In genomic region chr4:119381471-119382190, GRCm38 (mm10) we compare ENCODE assay signal across 28 mouse cellular contexts. TPM values are rescaled to one million over a fixed set of nuclear protein-coding genes. Genes with fewer than 3 reads are reported as not detected.
A peak's percentile ranks its signal among the peaks of the same experiment; 100 is the strongest.
DNase-seq lines count a peak whose midpoint lies in the region; ATAC-seq and TF ChIP-seq lines count a peak whose summit lies in the region.
"Had no signal": no experiment of that assay in that cellular context is flagged by ENCODE, and none has a peak within 500 bp of the region (broad histone marks: within the 10 kb centered on the region; RNA-seq: fewer than 3 reads in every experiment).

No protein-coding gene starts in this region.

- no peaks in the 10 kb centered on the region for H3K79me2 ChIP-seq in CH12.LX (replicated peaks; ENCODE audit: control insufficient read depth, extremely low read depth, insufficient read depth, poor library complexity, severe bottlenecking)

- no peaks in the 10 kb centered on the region for H3K9me3 ChIP-seq in kidney, embryonic 16.5 days (ENCODE audit: low read length)
- H3K9me3 ChIP-seq in lung, embryonic 14.5 days (ENCODE audit: low read depth, low read length), result no peaks in the 10 kb centered on the region
- no peaks in the 10 kb centered on the region for H3K9me3 ChIP-seq in CH12.LX (replicated peaks; ENCODE audit: low read length)
- H3K9me3 ChIP-seq: hindbrain, embryonic 12.5 days; limb, embryonic 12.5 days; midbrain, embryonic 15.5 days; neural tube, embryonic 12.5 days had no signal

- no peak overlapping the region for H3K9ac ChIP-seq in kidney, embryonic 16.5 days (replicated peaks; ENCODE audit: low read length)
- H3K9ac ChIP-seq in lung, embryonic 14.5 days, result no peak overlapping the region
- no peak overlapping the region for H3K9ac ChIP-seq in CH12.LX (ENCODE audit: insufficient read depth, low read depth)
- H3K9ac ChIP-seq: hindbrain, embryonic 12.5 days; limb, embryonic 12.5 days; midbrain, embryonic 15.5 days; neural tube, embryonic 12.5 days had no signal

- H3K27me3 ChIP-seq in kidney, adult 2 months (replicated peaks; ENCODE audit: control insufficient read depth, insufficient read depth, low read length), result no peaks in the 10 kb centered on the region
- no peaks in the 10 kb centered on the region for H3K27me3 ChIP-seq in kidney, embryonic 16.5 days (ENCODE audit: insufficient read depth, low read length)
- H3K27me3 ChIP-seq in lung, embryonic 14.5 days (ENCODE audit: insufficient read depth, low read length), result no peaks in the 10 kb centered on the region
- peaks cover 2% of the 10 kb centered on the region for H3K27me3 ChIP-seq in CH12.LX (replicated peaks)
- H3K27me3 ChIP-seq: hindbrain, embryonic 12.5 days; limb, embryonic 12.5 days; midbrain, embryonic 15.5 days; neural tube, embryonic 12.5 days had no signal

- H3K36me3 ChIP-seq in kidney, adult 2 months (ENCODE audit: control insufficient read depth, insufficient read depth, low read length), result no peaks in the 10 kb centered on the region
- no peaks in the 10 kb centered on the region for H3K36me3 ChIP-seq in kidney, embryonic 16.5 days (ENCODE audit: insufficient read depth, low read length)
- no peaks in the 10 kb centered on the region for H3K36me3 ChIP-seq in lung, embryonic 14.5 days (ENCODE audit: insufficient read depth)
- no peaks in the 10 kb centered on the region for H3K36me3 ChIP-seq in CH12.LX (replicated peaks in 1 of 2; ENCODE audit: control insufficient read depth in 1 of 2, insufficient read depth in 1 of 2, low read length in 1 of 2)
- H3K36me3 ChIP-seq: hindbrain, embryonic 12.5 days; limb, embryonic 12.5 days; midbrain, embryonic 15.5 days; neural tube, embryonic 12.5 days had no signal

- H3K4me1 ChIP-seq in kidney, adult 2 months (ENCODE audit: control insufficient read depth, insufficient read depth, low read length), result peaks cover 5% of the 10 kb centered on the region; the same call in 1 of the 2 replicates
- H3K4me1 ChIP-seq in kidney, embryonic 16.5 days (ENCODE audit: insufficient read depth, low read length), result no peaks in the 10 kb centered on the region; the same call in 1 of the 2 replicates
- no peaks in the 10 kb centered on the region for H3K4me1 ChIP-seq in lung, embryonic 14.5 days (ENCODE audit: insufficient read depth)
- no peaks in the 10 kb centered on the region for H3K4me1 ChIP-seq in CH12.LX (ENCODE audit: control insufficient read depth in 1 of 2, insufficient read depth in 2 of 2)
- H3K4me1 ChIP-seq: hindbrain, embryonic 12.5 days; limb, embryonic 12.5 days; midbrain, embryonic 15.5 days; neural tube, embryonic 12.5 days had no signal

- no peak for TF ChIP-seq EP300 in CH12.LX (IDR thresholded peaks at IDR 0.05; ENCODE audit: low read length)

- no peak overlapping the region for H3K4me2 ChIP-seq in kidney, embryonic 16.5 days (replicated peaks; ENCODE audit: low read depth, low read length)
- no peak overlapping the region for H3K4me2 ChIP-seq in lung, embryonic 14.5 days
- H3K4me2 ChIP-seq in CH12.LX (ENCODE audit: insufficient read depth, low read depth, poor library complexity, severe bottlenecking), result no peak overlapping the region
- H3K4me2 ChIP-seq: hindbrain, embryonic 12.5 days; limb, embryonic 12.5 days; liver, embryonic 11.5 days; midbrain, embryonic 15.5 days; neural tube, embryonic 12.5 days had no signal

- TF ChIP-seq CTCF in kidney, adult 2 months (conservative IDR thresholded peaks at IDR 0.05; ENCODE audit: insufficient read depth, insufficient read length, low read depth, low read length), result no peak
- peak; percentile 12; the same call in 1 of the 2 replicates for TF ChIP-seq CTCF in lung, embryonic 14.5 days (IDR thresholded peaks at IDR 0.05; ENCODE audit: low read depth)
- TF ChIP-seq CTCF in CH12.LX (conservative IDR thresholded peaks at IDR 0.05 in 1 of 2, IDR thresholded peaks at IDR 0.05 in 1 of 2; ENCODE audit: low read depth in 2 of 2, low read length in 2 of 2), result peak in 1 of 2 experiments; percentile 19; a peak in 2 of 4 replicates

- H3K27ac ChIP-seq in kidney, adult 2 months (ENCODE audit: insufficient read depth, low read depth, low read length), result no peak overlapping the region
- no peak overlapping the region for H3K27ac ChIP-seq in kidney, embryonic 16.5 days (ENCODE audit: low read length)
- no peak overlapping the region for H3K27ac ChIP-seq in lung, embryonic 14.5 days (ENCODE audit: low read depth)
- H3K27ac ChIP-seq in CH12.LX (ENCODE audit: insufficient read depth, low read depth), result no peak overlapping the region
- H3K27ac ChIP-seq: heart, adult 2 months; hindbrain, embryonic 12.5 days; limb, embryonic 12.5 days; midbrain, embryonic 15.5 days; neural tube, embryonic 12.5 days had no signal

- dilution Hi-C loops in CH12.LX (cut with MboI; ENCODE audit: extremely low pct_ligation_motif_present, extremely low pct_unique_long_range_greater_than_20kb, low sequenced_read_pairs), result no loop called here

- TF ChIP-seq POLR2A in kidney, adult 2 months (IDR thresholded peaks at IDR 0.05; ENCODE audit: low read depth, low read length), result no peak
- TF ChIP-seq POLR2A in CH12.LX (IDR thresholded peaks at IDR 0.05; ENCODE audit: low read depth, low read length), result no peak

- WGBS in kidney, adult 2 months, result 48% methylated on average over 7 of the region's 7 CpGs
- WGBS in kidney, embryonic 16.5 days, result 70% methylated on average over 7 of the region's 7 CpGs
- WGBS in lung, embryonic 14.5 days, result 68% methylated on average over 7 of the region's 7 CpGs

- ATAC-seq in kidney, embryonic 16.5 days (ENCODE audit: low FRiP score, low TSS enrichment), result no peak
- ATAC-seq in lung, embryonic 14.5 days (ENCODE audit: insufficient read depth), result no peak
- ATAC-seq: CD4-positive, CD25-positive, alpha-beta regulatory T cell, adult 4 months; forebrain, embryonic 14.5 days; inflammation-experienced regulatory T-cells, adult 6 months; midbrain, embryonic 15.5 days had no signal

- peak; percentile 54 for DNase-seq in kidney, adult 2 months
- DNase-seq in lung, embryonic 14.5 days, result peak; percentile 19
- no peak for DNase-seq in lung, postnatal 36 days
- no peak for DNase-seq in CH12.LX (ENCODE audit: extremely low read depth)
- DNase-seq in kidney, postnatal 14 days, result peak; percentile 30
- no peak for DNase-seq in embryo, embryonic 10.5 days (ENCODE audit: low spot score)
- no peak for DNase-seq in gastrocnemius, postnatal 14 days
- DNase-seq: adrenal gland, adult 2 months; cerebellum, adult 11 months; gastrocnemius, postnatal 10 days; heart, adult 2 months; lung, adult 2 months; lung, postnatal 4 days; right cerebral cortex, postnatal 25 days; spleen, adult 18-20 months; thymus, postnatal 25 days had no signal

- in situ Hi-C loops in CH12.LX (cut with MboI; ENCODE audit: low pct_ligation_motif_present, low pct_unique_long_range_greater_than_20kb, low sequenced_read_pairs), result no loop called here

- intact Hi-C loops in gastrocnemius, postnatal 14 days (cut with DNase I; ENCODE audit: low total_unique reads), result no loop called here

- H3K4me3 ChIP-seq in kidney, adult 2 months (ENCODE audit: insufficient read depth, low read depth, low read length), result no peak overlapping the region
- no peak overlapping the region for H3K4me3 ChIP-seq in kidney, embryonic 16.5 days (ENCODE audit: low read length)
- H3K4me3 ChIP-seq in lung, embryonic 14.5 days (ENCODE audit: low read depth, low read length), result no peak overlapping the region
- H3K4me3 ChIP-seq in CH12.LX (replicated peaks in 1 of 3; ENCODE audit: low read depth in 2 of 3, low read length in 2 of 3, poor library complexity in 1 of 3), result no peak overlapping the region
- H3K4me3 ChIP-seq: heart, adult 2 months; hindbrain, embryonic 12.5 days; limb, embryonic 12.5 days; midbrain, embryonic 15.5 days; neural tube, embryonic 12.5 days had no signal

- no peak; the same call in none of the 2 replicates for TF ChIP-seq RAD21 in CH12.LX (IDR thresholded peaks at IDR 0.05; ENCODE audit: low read depth, low read length)

TF ChIP-seq in CH12.LX, 34 proteins besides CTCF, POLR2A, EP300 and RAD21:
- 0 out of 2 replicates have a peak, but pooled peaks have one; percentile 27 for TF ChIP-seq MYC (IDR thresholded peaks at IDR 0.05; ENCODE audit: low read depth, low read length)
- no peak for TF ChIP-seq MXI1 (IDR thresholded peaks at IDR 0.05; ENCODE audit: low read depth, low read length)
- TF ChIP-seq ZKSCAN1 (IDR thresholded peaks at IDR 0.05; ENCODE audit: borderline replicate concordance, low read depth, low read length), result no peak
- TF ChIP-seq CHD1 (IDR thresholded peaks at IDR 0.05; ENCODE audit: low read depth, low read length), result no peak
- TF ChIP-seq NELFE (IDR thresholded peaks at IDR 0.05; ENCODE audit: low read depth, low read length), result no peak

RNA-seq across cellular contexts. Expression of gene Ccdc30, which starts 33.7 kb away (rescaled TPM):
- polyA plus RNA-seq in kidney, adult 2 months (2012; rRNA removed), result 2.0 and 2.9 TPM in 2 replicates
- polyA plus RNA-seq in kidney, embryonic 16.5 days (2015; fragmentation: Nextera tagmentation; extraction: Ambion mirVana), result 7.5 TPM in 2 replicates
- polyA plus RNA-seq in lung, embryonic 14.5 days (2014; fragmentation: Nextera tagmentation; extraction: Ambion mirVana), result 2.5 and 3.8 TPM in 2 replicates
- 0.04 TPM in 1 of 2 replicates, not detected in the other for total RNA-seq in CH12.LX (2012; rRNA removed)
- not detected in 2 replicates for total RNA-seq in CH12.LX (2014; rRNA removed)
- not detected in 2 replicates for polyA plus RNA-seq in CH12.LX (2012; ENCODE audit: insufficient read length, low read depth)
- under 1 TPM in 1 of 2 experiments, not detected in 1; 0.33 TPM for total RNA-seq in gastrocnemius, postnatal 14 days (2021)

RNA-seq across cellular contexts. Expression of gene Ppcs, which starts 40.6 kb away (rescaled TPM):
- 27.8 and 28.5 TPM in 2 replicates for polyA plus RNA-seq in kidney, adult 2 months (2012; rRNA removed)
- 49.0 and 52.8 TPM in 2 replicates for polyA plus RNA-seq in kidney, embryonic 16.5 days (2015; fragmentation: Nextera tagmentation; extraction: Ambion mirVana)
- polyA plus RNA-seq in lung, embryonic 14.5 days (2014; fragmentation: Nextera tagmentation; extraction: Ambion mirVana), result 34.7 and 38.3 TPM in 2 replicates
- 14.7 and 20.1 TPM in 2 replicates for total RNA-seq in CH12.LX (2012; rRNA removed)
- total RNA-seq in CH12.LX (2014; rRNA removed), result 20.7 and 22.7 TPM in 2 replicates
- polyA plus RNA-seq in CH12.LX (2012; ENCODE audit: insufficient read length, low read depth), result 19.1 and 19.3 TPM in 2 replicates
- 1 to 10 TPM; 4.1 to 4.8 TPM for total RNA-seq in gastrocnemius, postnatal 14 days (2021)

RNA-seq across cellular contexts. Expression of gene Zmynd12, which starts 41.0 kb away (rescaled TPM):
- 1.9 and 3.5 TPM in 2 replicates for polyA plus RNA-seq in kidney, adult 2 months (2012; rRNA removed)
- polyA plus RNA-seq in kidney, embryonic 16.5 days (2015; fragmentation: Nextera tagmentation; extraction: Ambion mirVana), result 0.75 and 0.87 TPM in 2 replicates
- polyA plus RNA-seq in lung, embryonic 14.5 days (2014; fragmentation: Nextera tagmentation; extraction: Ambion mirVana), result 0.16 and 0.20 TPM in 2 replicates
- 0.13 and 0.25 TPM in 2 replicates for total RNA-seq in CH12.LX (2012; rRNA removed)
- total RNA-seq in CH12.LX (2014; rRNA removed), result 0.47 and 0.75 TPM in 2 replicates
- polyA plus RNA-seq in CH12.LX (2012; ENCODE audit: insufficient read length, low read depth), result 0.53 and 1.0 TPM in 2 replicates
- under 1 TPM in 1 of 2 experiments, not detected in 1; 0.20 TPM for total RNA-seq in gastrocnemius, postnatal 14 days (2021)
- total RNA-seq: ES-E14; gastrocnemius, postnatal 10 days; heart, adult 2 months; heart, postnatal 25 days; megakaryocyte-erythroid progenitor cell, adult 5-6 weeks had no signal
- polyA plus RNA-seq: inflammation-experienced regulatory T-cells, adult 6 months; liver, embryonic 11.5 days had no signal

Comparison
In these comparisons a context has a peak if more than half of its experiments do, and no peak if none do; other contexts are left out.
1. DNase-seq: peak in kidney, adult 2 months (single experiment), lung, embryonic 14.5 days (single experiment) and kidney, postnatal 14 days (single experiment); none in lung, postnatal 36 days (single experiment), CH12.LX (single experiment), embryo, embryonic 10.5 days (single experiment) and gastrocnemius, postnatal 14 days (single experiment).